Mouse (Mus musculus) E14TG2a.4 (cell line): ENCODE data around the gene Peli2.

Experiments
- CTCF ChIP-seq: conservative IDR thresholded peaks from 2 replicates; pipeline ENCODE4 v1.5.1; 2014; ENCODE audit warnings: low read length
- NANOG ChIP-seq: IDR thresholded peaks from 2 replicates; pipeline ENCODE4 v1.6.1; 2014; ENCODE audit warnings: borderline replicate concordance, low read length, mixed read lengths
- POU5F1 ChIP-seq: IDR thresholded peaks from 2 replicates; pipeline ENCODE4 v1.6.1; 2014; ENCODE audit warnings: low read length, borderline replicate concordance

DNA sequence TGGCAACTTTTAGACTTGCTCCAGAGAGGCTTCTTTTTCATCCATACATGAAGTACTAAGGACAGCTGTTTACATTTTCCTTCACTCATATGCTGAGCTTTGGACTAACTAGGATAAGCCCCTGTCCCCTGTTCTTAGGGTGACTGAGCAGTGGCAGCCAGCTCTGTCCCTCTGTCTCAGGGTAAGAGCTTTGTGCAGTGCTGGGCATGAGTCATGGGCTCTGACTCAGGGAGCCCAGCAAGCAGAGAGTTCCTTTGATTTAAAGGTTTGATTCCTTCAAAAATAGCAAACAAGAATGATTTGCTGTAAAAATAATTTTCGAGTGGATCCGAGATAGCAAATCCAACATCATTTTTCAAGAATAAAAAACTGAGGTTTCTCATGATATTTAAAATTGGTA is 128.8 kb downstream of the Peli2 start:
- TF ChIP-seq CTCF (no peak), NANOG (no peak), POU5F1 (no peak)
